Mouse (Mus musculus): Measurements from ENCODE around the gene Rab17. TPM values are rescaled to one million over a fixed set of nuclear protein-coding genes. Genes with fewer than 3 reads are reported as not detected.

Gene Rab17
- total RNA-seq, 2 experiments from 2014 or later: 2.0 to 2.1 TPM

DNA sequence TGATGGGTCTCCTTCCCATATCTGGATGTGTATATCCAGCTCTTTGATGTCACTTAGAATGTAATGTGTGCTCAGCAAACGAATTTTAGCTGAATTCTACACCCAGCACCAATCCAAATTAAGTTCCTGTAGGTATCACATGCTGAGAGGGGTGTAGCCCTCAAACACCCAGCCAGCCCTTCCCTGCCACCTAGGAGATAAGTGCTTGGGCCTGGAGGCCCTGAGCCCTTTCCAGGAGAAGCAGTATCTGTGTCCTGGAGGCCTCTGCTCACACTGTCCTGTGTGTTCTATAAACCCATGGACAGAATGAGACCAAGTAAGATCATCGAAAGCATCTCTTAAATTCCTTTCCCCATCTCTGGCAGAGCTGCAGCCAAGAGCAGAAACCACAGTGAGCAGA, 22.2 kb downstream of the Rab17 start:
- DNase-seq: no peak
- intact Hi-C loops (cut with DNase I): no loop called here

DNA sequence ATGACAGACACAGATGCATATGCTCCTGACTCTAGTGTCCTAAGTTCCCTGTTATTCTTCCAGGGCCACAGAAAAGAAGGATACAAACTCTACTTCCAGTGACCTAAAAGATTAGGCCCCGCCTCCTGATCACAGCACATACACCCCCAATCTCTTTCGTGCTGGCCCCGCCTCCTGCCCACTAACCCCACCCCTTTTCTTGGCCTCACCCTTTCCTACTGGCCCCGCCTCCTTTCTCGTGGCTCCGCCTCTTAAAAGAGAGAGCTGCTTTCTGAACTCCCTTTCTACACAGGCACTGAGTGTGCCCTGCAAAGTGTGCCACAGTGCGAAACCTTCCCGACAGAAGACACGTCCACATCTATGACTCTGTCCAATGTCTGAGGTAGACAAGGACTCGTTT, 24.3 kb downstream of the Rab17 start:
- intact Hi-C loops (cut with DNase I): no loop called here
- DNase-seq: no peak

DNA sequence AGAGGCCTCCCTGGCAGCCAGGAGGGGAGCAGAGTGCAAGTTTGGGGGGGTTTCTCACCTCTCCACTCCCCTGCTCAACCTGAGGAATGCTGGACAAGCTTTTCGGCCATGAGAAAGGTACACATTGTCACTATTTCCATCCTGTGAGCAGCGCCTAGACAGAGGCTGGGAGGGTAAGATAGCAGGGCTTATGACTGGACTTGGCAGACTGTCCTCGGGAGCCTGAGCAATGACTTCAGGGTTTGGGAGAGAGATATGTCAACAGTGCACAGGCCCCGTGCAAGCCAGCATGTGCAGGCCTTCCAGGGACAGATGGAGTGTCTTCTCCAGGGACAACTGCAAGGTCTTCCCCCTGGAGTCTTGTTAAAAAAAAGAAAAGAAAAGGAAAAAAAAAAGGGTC, 29.5 kb downstream of the Rab17 start:
- intact Hi-C loops (cut with DNase I): no loop called here
- DNase-seq: no peak

DNA sequence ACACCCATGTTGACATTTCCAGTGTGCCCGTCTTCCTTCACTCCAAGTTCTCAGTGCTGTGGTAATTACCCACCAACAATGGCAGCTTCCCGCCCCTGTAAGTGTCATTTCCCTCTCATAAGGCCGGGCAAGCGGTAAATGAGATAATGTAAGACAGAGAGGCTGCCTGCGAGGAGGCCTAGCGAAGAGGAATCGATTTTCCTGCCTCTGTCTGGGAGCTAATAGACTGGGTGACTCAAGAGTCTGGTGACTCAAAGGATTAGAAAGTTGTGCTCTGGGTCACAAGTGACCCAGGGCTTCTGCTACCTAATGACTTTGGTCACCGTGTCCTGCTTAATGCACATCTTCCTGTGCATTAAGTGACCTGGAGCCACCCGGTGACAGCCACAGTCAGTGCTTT, 32.5 kb downstream of the Rab17 start:
- no peak for DNase-seq
- intact Hi-C loops (cut with DNase I): no loop called here

DNA sequence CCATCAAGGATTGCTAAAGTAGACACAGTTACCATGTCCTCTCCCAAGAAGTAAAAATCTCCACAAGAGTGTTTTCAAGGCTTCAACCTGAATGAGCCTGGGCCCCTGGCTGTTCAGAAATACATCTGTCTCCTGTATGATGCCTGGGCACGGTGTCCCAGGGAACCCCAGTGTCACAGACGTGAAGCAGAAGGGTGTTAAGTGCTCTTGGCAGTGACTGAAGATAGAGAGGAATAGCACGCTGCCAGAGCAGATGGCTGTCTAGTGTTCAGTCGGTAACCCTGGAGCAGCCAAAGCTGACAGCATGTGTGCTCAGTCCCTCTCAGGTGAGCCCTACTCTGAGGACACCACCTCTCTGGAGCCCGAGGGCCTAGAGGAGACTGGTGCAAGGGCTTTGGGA, 36.5 kb downstream of the Rab17 start:
- DNase-seq: no peak
- intact Hi-C loops (cut with DNase I): no loop called here

DNA sequence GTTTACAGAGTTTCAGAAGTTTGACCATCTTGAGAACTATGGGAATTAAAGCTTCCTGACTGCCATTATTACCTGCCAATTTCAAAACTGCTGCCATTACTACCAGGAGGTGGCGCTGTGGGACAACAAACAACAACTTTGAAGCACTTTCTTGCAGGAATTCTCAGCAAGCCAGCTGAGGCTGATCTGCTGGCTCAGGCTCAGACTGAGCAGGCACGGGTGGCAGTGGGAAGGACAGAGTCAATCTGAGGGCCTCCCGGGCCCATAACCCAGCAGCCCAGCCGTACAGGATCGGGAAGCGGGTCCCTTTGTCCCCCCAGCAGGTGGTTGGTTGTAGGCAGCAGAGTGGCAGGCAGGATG, 40.9 kb downstream of the Rab17 start:
- peak; percentile 85 to 87 for DNase-seq
- intact Hi-C loops (cut with DNase I): loop anchor here (1.0 to 10.0 kb wide), 2 partner anchors 28 to 556 kb away; no protein-coding TSS in a partner anchor

DNA sequence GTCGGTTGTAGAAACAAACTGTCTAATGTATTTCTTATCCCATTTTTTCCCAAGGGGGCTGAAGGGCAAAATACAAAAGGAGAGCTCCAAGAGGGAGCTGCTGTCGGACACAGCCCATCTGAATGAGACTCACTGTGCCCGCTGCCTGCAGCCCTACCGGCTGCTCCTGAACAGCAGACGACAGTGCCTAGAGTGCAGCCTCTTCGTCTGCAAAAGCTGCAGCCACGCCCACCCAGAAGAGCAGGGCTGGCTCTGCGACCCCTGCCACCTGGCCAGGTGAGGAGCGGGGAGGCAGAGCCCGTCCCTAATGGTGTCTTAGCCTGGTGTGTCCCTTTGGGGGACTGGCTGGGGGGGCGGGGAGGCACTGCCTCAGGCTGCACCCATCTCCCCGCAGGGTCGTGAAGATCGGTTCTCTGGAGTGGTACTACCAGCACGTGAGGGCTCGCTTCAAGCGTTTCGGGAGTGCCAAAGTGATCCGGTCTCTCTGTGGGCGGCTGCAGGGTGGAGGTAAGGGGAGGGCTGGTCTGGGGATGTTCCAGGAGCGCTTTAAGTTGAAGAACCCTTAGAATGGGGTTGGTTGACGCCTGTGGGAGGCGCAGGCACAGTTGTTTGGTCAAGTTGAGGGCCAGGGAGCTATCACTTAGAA, 41.4 kb downstream of the Rab17 start:
- intact Hi-C loops (cut with DNase I): loop anchor here (1.0 to 10.0 kb wide), 3 partner anchors 21 to 557 kb away; no protein-coding TSS in a partner anchor
- DNase-seq: no peak

DNA sequence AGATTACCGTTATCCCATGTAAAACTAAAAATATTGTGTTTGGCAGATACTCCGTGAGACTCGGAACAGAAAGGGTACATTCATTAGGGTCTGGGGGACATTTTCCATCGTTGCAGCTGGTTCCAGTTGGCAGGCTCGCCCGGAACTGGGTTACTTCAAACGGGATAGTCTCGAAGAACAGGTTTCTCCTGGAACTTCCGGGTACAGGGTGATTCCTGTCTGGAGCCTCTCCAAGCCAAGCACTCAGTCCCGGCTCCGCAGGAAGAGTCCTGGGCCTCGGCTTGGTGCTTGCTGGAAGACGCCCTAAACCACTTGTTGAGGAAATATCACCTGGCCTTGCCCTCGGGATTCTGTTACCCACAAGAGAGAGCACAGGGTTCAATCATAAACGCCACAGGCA, 42.2 kb downstream of the Rab17 start:
- DNase-seq: peak in 1 of 2 experiments; percentile 34
- intact Hi-C loops (cut with DNase I): loop anchor here (2.0 to 10.0 kb wide), 2 partner anchors 21 to 557 kb away; no protein-coding TSS in a partner anchor

DNA sequence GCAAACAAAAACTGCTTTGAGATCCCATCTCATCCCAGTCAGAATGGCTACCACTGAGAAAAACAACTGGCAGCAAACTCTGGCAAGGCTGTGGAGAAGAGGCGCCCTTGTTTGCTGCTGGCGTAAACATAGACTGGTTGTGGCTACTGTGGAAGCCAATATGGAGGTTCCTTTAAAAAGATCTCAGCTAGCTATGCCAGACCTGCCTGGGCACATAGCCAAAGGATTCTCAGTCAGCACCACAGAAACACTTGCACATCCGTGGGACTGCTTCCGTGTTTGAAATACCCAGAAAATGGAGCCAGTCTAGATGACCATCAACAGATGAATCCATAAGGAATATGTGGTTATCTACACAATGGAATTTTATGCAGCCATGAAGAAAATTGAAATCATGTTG, 43.4 kb downstream of the Rab17 start:
- intact Hi-C loops (cut with DNase I): loop anchor here (2.0 to 10.0 kb wide), 2 partner anchors 19 to 559 kb away; no protein-coding TSS in a partner anchor
- DNase-seq: no peak

DNA sequence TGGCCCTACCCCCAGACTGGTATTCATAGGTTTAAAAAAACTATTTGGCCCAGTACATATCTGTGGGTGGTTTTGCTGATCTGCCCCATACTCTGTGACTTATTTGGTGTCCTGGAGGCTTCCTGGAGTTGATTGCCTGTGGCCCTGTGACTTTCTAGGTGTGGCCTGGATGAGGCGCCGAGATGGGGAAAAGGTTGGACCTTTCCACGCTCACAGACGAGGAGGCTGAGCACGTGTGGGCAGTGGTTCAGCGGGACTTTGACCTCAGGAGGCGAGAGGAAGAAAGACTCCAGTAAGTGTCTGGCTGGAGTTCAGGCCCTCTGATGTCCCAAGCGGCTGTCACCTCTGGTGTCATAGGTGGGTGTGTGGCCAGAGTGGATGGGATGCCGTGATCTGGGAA, 47.8 kb downstream of the Rab17 start:
- intact Hi-C loops (cut with DNase I): loop anchor here (10.0 kb wide), 1 partner anchor 563 kb away; no protein-coding TSS in a partner anchor
- no peak for DNase-seq

DNA sequence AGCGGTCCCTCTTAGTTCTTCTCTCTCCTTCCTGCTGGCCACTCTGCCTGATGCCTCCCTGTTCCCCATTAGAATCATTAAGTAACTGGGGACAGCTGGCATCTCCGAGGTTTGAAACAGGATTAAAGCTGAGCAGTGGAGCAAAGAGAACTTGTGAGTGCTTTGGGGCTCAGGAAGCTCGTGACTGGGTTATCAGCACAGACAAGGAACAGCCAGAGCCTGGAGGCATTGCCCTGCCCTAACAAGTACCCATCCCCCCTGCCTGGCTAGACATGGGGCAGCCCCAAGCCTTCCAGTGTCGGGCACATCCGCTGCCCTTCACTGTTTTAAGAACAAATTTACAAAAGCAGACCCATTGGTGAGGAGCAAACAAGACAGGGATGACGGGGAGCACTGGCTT, 52.0 kb downstream of the Rab17 start:
- DNase-seq: no peak
- intact Hi-C loops (cut with DNase I): no loop called here

DNA sequence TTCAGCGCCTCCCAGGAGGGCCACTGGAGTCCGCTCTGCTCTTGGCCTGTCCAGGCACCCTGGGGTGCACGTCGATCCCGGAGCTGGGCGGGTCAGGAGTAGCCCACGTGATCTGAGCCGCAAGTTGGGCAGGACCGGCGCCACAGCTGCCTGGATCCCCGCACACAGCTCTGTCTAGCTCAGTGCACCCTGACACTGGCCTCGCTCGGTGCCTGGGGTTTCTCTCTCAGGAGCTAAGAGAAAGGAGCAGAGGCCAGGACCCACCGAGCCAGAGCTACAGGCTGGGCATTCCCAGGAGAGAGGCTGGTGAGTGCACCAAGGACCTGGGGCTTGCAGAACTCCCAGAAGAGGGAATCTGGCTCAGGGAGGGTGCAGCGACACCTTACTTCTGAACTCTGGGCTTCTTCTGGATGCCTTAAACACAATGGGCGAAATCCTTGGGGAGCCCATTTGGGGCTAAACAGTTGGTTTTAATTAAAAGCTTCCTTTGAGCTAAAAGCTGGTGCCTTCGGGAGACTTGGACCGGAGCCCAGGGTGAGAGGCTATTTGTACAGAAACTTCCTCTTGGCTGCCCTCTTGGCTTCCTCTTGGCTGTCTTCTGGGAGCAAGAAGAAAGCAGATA, 54.4 kb downstream of the Rab17 start, which contains the start of gene Mlph:
Mlph (plus strand) TSS at position 138 of the 622 bp plus-strand sequence.
- intact Hi-C loops (cut with DNase I): no loop called here
- DNase-seq: peak in 1 of 2 experiments; percentile 57

DNA sequence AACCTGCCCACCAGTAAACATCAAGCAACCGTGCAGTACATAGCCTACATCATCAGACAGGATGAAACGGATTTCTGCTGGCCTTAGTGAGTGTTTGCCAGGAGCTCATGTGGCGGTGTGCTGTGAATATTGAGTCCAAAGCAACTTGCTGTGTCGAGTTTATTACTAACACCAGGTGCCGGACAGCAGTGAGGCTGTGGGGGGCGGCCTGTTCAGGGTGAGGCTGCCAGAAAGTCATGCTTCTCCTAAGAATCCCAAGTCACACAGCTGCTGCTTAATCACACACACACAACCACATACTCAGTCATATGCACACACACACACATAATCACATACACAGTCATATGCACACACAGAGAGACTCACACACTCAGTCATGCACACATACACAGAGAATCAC, 56.2 kb downstream of the Rab17 start:
- intact Hi-C loops (cut with DNase I): no loop called here
- DNase-seq: no peak

DNA sequence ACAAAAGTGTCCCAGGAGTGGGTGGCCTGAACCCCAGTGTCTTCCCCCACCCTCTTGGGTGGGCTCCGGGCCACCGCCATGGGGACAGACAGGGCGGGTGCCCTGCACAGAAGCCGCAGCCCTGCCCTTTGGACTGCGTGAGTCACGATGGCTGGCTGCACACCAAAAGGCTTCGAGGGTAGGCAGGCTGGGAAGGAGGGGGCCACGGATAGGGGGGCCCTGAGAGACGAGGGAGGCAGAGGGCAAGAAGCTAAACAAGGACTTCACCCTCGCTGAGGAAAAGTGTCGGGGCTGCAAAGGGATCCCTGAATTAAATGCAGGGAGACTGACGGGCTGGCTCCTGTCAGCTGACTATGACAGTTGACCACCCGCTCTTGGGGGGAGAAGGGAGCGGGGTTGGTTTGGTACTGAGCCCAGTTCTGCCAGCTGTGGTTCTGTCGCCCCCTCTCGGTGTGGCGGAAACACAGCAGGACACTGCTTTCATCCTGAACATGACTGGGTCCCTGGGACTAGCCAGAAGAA, 59.8 kb downstream of the Rab17 start:
- peak; percentile 65 to 77 for DNase-seq
- intact Hi-C loops (cut with DNase I): no loop called here

DNA sequence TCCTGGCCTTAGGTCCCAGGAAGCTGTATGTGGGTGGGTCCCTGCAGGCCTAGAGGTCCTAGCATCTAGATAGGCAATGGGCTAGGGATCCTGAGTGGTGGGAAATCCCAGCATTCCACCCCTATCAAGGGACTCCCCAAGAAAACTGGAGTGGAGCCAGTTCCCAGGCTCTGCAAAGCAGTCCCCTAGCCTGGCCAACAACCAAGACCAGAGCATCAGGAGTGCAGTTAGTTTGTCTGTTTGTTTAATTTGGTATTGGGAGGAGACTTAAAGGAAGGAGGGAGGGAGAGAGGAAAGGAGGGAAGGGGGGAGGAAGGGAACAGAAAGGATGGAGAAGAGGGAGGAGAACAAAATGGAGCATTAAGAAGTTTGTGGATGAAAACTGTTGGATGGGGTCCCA, 60.3 kb downstream of the Rab17 start:
- peak; percentile 38 to 49 for DNase-seq
- intact Hi-C loops (cut with DNase I): no loop called here

Other genes with a start within 250 kb of the Rab17 start
- 10 to 100 TPM; 42.3 to 50.9 TPM for gene Col6a3, start 125.7 kb downstream of the Rab17 start, total RNA-seq (2021)
- under 1 TPM; 0.61 to 0.70 TPM for gene Mlph, start 54.6 kb downstream of the Rab17 start, total RNA-seq (2021)
- gene Prlh, start 16.6 kb downstream of the Rab17 start, total RNA-seq (2021): not detected
- gene Lrrfip1, start 29.1 kb upstream of the Rab17 start, total RNA-seq (2021): 10 to 100 TPM; 69.1 to 80.9 TPM
- not detected for gene Rbm44, start 175.4 kb upstream of the Rab17 start, total RNA-seq (2021)
- 10 to 100 TPM in 1 of 2 experiments, 1 to 10 TPM in 1; 6.4 to 11.0 TPM for gene Ramp1, start 210.2 kb upstream of the Rab17 start, total RNA-seq (2021)

All from heart, postnatal 36 days (tissue).